Mouse (Mus musculus) lung, embryonic 16.5 days (tissue): ENCODE measurements around the gene Asic5. TPM values are rescaled to one million over a fixed set of nuclear protein-coding genes. Genes with fewer than 3 reads are reported as not detected.
A peak's percentile ranks its signal among the peaks of the same experiment; 100 is the strongest.

Source experiments
- ATAC-seq: fragments of 200-750 bp; cut with Nextera tagmentation; 2 replicates; pipeline ENCODE4 v1.8.0; 2017; ENCODE audit warnings: low read depth, mild to moderate bottlenecking, moderate library complexity
- H3K27ac ChIP-seq: fragments of 300-500 bp; sonication (generic); 2 replicates; pipeline ENCODE4 v1.5.1; 2014; ENCODE audit warnings: mild to moderate bottlenecking, control low read depth, low read length
- H3K27me3 ChIP-seq: fragments of 300-500 bp; sonication (generic); 2 replicates; pipeline ENCODE4 v1.6.1; 2014; ENCODE audit warnings: low read depth, low read length, mixed read lengths; ENCODE audit not compliant: control insufficient read depth, insufficient read depth
- H3K36me3 ChIP-seq: fragments of 300-500 bp; sonication (generic); 2 replicates; pipeline ENCODE4 v1.6.1; 2014; ENCODE audit warnings: low read length; ENCODE audit not compliant: control insufficient read depth, insufficient read depth
- H3K4me1 ChIP-seq: fragments of 300-500 bp; sonication (generic); replicated peaks from 2 replicates; pipeline ENCODE4 v1.6.1; 2014; ENCODE audit warnings: low read length, mixed read lengths; ENCODE audit not compliant: control insufficient read depth, insufficient read depth
- H3K4me2 ChIP-seq: fragments of 300-500 bp; sonication (generic); 2 replicates; pipeline ENCODE4 v1.6.1; 2014; ENCODE audit warnings: low read depth, low read length, control low read depth
- H3K4me3 ChIP-seq: fragments of 300-500 bp; sonication (generic); 2 replicates; pipeline ENCODE4 v1.5.1; 2014; ENCODE audit warnings: mild to moderate bottlenecking, low read length, control low read depth
- H3K9ac ChIP-seq: fragments of 300-500 bp; sonication (generic); 2 replicates; pipeline ENCODE4 v1.6.1; 2014; ENCODE audit warnings: low read length, control low read depth
- H3K9me3 ChIP-seq: fragments of 300-500 bp; sonication (generic); 2 replicates; pipeline ENCODE4 v1.6.1; 2016; ENCODE audit warnings: low read length; ENCODE audit not compliant: control insufficient read depth
- WGBS: fragments of 180-500 bp; shearing (Covaris S2); extraction: QIAGEN DNeasy Blood & Tissue Kit; methylation state at CpG from one replicate; pipeline ENCODE4 v1.1.7; 2014; 5-methylcytosine and 5-hydroxymethylcytosine counted together
- polyA plus RNA-seq: library from polyadenylated mRNA; unstranded; fragments of >200 nt; fragmentation: Nextera tagmentation; extraction: Ambion mirVana; gene quantifications from 2 replicates; pipeline ENCODE4 v1.2.1, GENCODE M21; 2015

Asic5 gene
- not detected in 2 replicates for polyA plus RNA-seq

GRCm38 (mm10) chr3:81981990-81982389 is at the start of gene Asic5:
Asic5 (plus strand) TSS chr3:81982290.
- Histone ChIP-seq H3K4me2 (no peak within 1 kb of the TSS), H3K27me3 (no peaks in the 10 kb centered on the region), H3K4me1 (no peaks in the 10 kb centered on the region), H3K4me3 (no peak within 1 kb of the TSS), H3K27ac (no peak within 1 kb of the TSS), H3K9ac (no peak within 1 kb of the TSS), H3K9me3 (no peaks in the 10 kb centered on the region), H3K36me3 (no peaks in the 10 kb centered on the region)
- WGBS: 70% methylated on average over 5 of the region's 5 CpGs
- ATAC-seq: no peak

- Histone ChIP-seq H3K4me2 (peak overlapping the region; percentile 61), H3K4me3 (no peak overlapping the region), H3K9ac (no peak overlapping the region), H3K27ac (no peak overlapping the region), H3K4me1 (peaks cover 10% of the 10 kb centered on the region), H3K9me3 (no peaks in the 10 kb centered on the region), H3K36me3 (no peaks in the 10 kb centered on the region), H3K27me3 (no peaks in the 10 kb centered on the region)
- WGBS: 76% methylated on average over 4 of the region's 4 CpGs
- no peak for ATAC-seq
Observed at GRCm38 (mm10) chr3:81933348-81933747, 48.7 kb upstream of the Asic5 start.

GRCm38 (mm10) chr3:81938924-81939323 is 43.2 kb upstream of the Asic5 start:
- H3K9me3 ChIP-seq: no peaks in the 10 kb centered on the region; the same call in 1 of the 2 replicates

GRCm38 (mm10) chr3:81942341-81942740 is 39.7 kb upstream of the Asic5 start:
- H3K4me2 ChIP-seq: no peak overlapping the region
- no peaks in the 10 kb centered on the region for H3K27me3 ChIP-seq
- no peaks in the 10 kb centered on the region; the same call in 1 of the 2 replicates for H3K9me3 ChIP-seq
- WGBS: 87% methylated on average over 3 of the region's 3 CpGs
- no peak overlapping the region for H3K4me3 ChIP-seq
- H3K9ac ChIP-seq: no peak overlapping the region
- no peak overlapping the region for H3K27ac ChIP-seq
- ATAC-seq: no peak
- H3K36me3 ChIP-seq: no peaks in the 10 kb centered on the region
- H3K4me1 ChIP-seq: peaks cover 3% of the 10 kb centered on the region; the same call in 1 of the 2 replicates

More at GRCm38 (mm10) chr3:81938924-81939323, 43.2 kb upstream of the Asic5 start:
- no peak overlapping the region for H3K27ac ChIP-seq
- no peaks in the 10 kb centered on the region for H3K27me3 ChIP-seq
- no peaks in the 10 kb centered on the region for H3K36me3 ChIP-seq
- peak; percentile 72 for ATAC-seq
- peaks cover 3% of the 10 kb centered on the region; the same call in 1 of the 2 replicates for H3K4me1 ChIP-seq
- H3K9ac ChIP-seq: no peak overlapping the region
- no peak overlapping the region for H3K4me2 ChIP-seq
- no peak overlapping the region for H3K4me3 ChIP-seq
- 27% methylated on average over 3 of the region's 3 CpGs for WGBS

- H3K9me3 ChIP-seq: no peaks in the 10 kb centered on the region; the same call in 1 of the 2 replicates
- H3K4me1 ChIP-seq: peaks cover 3% of the 10 kb centered on the region; the same call in 1 of the 2 replicates
- ATAC-seq: no peak
- no peak overlapping the region for H3K9ac ChIP-seq
- H3K36me3 ChIP-seq: no peaks in the 10 kb centered on the region
- no peak overlapping the region for H3K27ac ChIP-seq
- H3K4me3 ChIP-seq: no peak overlapping the region
- WGBS: 85% methylated on average over 3 of the region's 3 CpGs
- H3K27me3 ChIP-seq: no peaks in the 10 kb centered on the region
- no peak overlapping the region for H3K4me2 ChIP-seq
Observed at GRCm38 (mm10) chr3:81943097-81943496, 39.0 kb upstream of the Asic5 start.

- Histone ChIP-seq H3K9ac (no peak overlapping the region), H3K27me3 (no peaks in the 10 kb centered on the region), H3K4me3 (no peak overlapping the region), H3K27ac (no peak overlapping the region), H3K36me3 (no peaks in the 10 kb centered on the region), H3K4me2 (no peak overlapping the region), H3K9me3 (no peaks in the 10 kb centered on the region; the same call in 1 of the 2 replicates), H3K4me1 (no peaks in the 10 kb centered on the region)
- no peak for ATAC-seq
- WGBS: 90% methylated on average over 7 of the region's 7 CpGs
Observed at GRCm38 (mm10) chr3:81944851-81945393, 37.2 kb upstream of the Asic5 start.

- no peaks in the 10 kb centered on the region for H3K27me3 ChIP-seq
- H3K27ac ChIP-seq: no peak overlapping the region
- ATAC-seq: no peak
Observed at GRCm38 (mm10) chr3:81949048-81949447, 33.0 kb upstream of the Asic5 start.

GRCm38 (mm10) chr3:81951785-81952184 is 30.3 kb upstream of the Asic5 start:
- no peak overlapping the region for H3K27ac ChIP-seq
- H3K4me1 ChIP-seq: no peaks in the 10 kb centered on the region
- 0 out of 2 replicates have a peak, but pooled peaks cover 2% of the 10 kb centered on the region for H3K36me3 ChIP-seq
- no peak overlapping the region for H3K9ac ChIP-seq
- no peak overlapping the region for H3K4me3 ChIP-seq
- no peak overlapping the region for H3K4me2 ChIP-seq
- WGBS: 64% methylated on average over 2 of the region's 2 CpGs
- ATAC-seq: no peak
- H3K27me3 ChIP-seq: no peaks in the 10 kb centered on the region
- H3K9me3 ChIP-seq: no peaks in the 10 kb centered on the region

More at GRCm38 (mm10) chr3:81949048-81949447, 33.0 kb upstream of the Asic5 start:
- 81% methylated on average over 1 of the region's 1 CpGs for WGBS
- Histone ChIP-seq H3K9me3 (no peaks in the 10 kb centered on the region), H3K36me3 (no peaks in the 10 kb centered on the region), H3K4me2 (no peak overlapping the region), H3K4me3 (no peak overlapping the region), H3K9ac (no peak overlapping the region), H3K4me1 (no peaks in the 10 kb centered on the region)

GRCm38 (mm10) chr3:81957484-81957883 is 24.6 kb upstream of the Asic5 start:
- Histone ChIP-seq H3K27me3 (no peaks in the 10 kb centered on the region), H3K36me3 (0 out of 2 replicates have a peak, but pooled peaks cover 2% of the 10 kb centered on the region), H3K27ac (no peak overlapping the region), H3K4me3 (no peak overlapping the region), H3K4me2 (no peak overlapping the region), H3K9me3 (no peaks in the 10 kb centered on the region), H3K9ac (no peak overlapping the region), H3K4me1 (no peaks in the 10 kb centered on the region)
- WGBS: 87% methylated on average over 5 of the region's 5 CpGs
- no peak for ATAC-seq
